Mouse (Mus musculus) macrophage (primary cell): Measurements from ENCODE around the gene Frmpd2. TPM values are rescaled to one million over a fixed set of nuclear protein-coding genes. Genes with fewer than 3 reads are reported as not detected.
A peak's percentile ranks its signal among the peaks of the same experiment; 100 is the strongest.
"Not testable (repeated sequence)": the region's sequence is repeated elsewhere in the genome, so short reads cannot be mapped to it uniquely, and the experiment has no call there.

Source experiments
- H3K27ac ChIP-seq: fragments of 350-480 bp; formaldehyde crosslinking; 2 replicates; pipeline ENCODE4 v1.9.0; 2021
- H3K36me3 ChIP-seq: fragments of 350-480 bp; formaldehyde crosslinking; 2 replicates; pipeline ENCODE4 v1.9.0; 2021; ENCODE audit errors: inconsistent target
- H3K4me3 ChIP-seq: fragments of 350-480 bp; formaldehyde crosslinking; 2 replicates; pipeline ENCODE4 v1.9.0; 2021; ENCODE audit errors: inconsistent target
- H3K79me2 ChIP-seq: fragments of 350-480 bp; formaldehyde crosslinking; 2 replicates; pipeline ENCODE4 v1.9.0; 2021; ENCODE audit errors: inconsistent target
- WGBS: methylation state at CpG from one replicate; pipeline ENCODE4 v1.1.7; 2026; ENCODE audit warnings: inconsistent platforms; ENCODE audit not compliant: missing documents; 5-methylcytosine and 5-hydroxymethylcytosine counted together
- polyA plus RNA-seq: library from polyadenylated mRNA; stranded (reverse); fragments of 250-400 nt; gene quantifications from 3 replicates; pipeline ENCODE4 v1.2.4, GENCODE M21; 2018; ENCODE audit warnings: inconsistent platforms
- total RNA-seq, 78 experiments: library from RNA; depleted of rRNA; stranded (reverse); fragments of 250-400 nt; gene quantifications; 1 replicate in 9 of 78; 2 replicates in 24 of 78; 3 replicates in 43 of 78; 4 replicates in 2 of 78; pipeline ENCODE4 v1.2.4; 2018; ENCODE audit warnings: inconsistent platforms in 56 of 78

The Frmpd2 gene
- not detected for total RNA-seq (2018; cell fraction: chromatin; rRNA removed)
- not detected for total RNA-seq (2018; cell fraction: cytosol; rRNA removed)
- not detected for total RNA-seq (2018; cell fraction: nucleus; rRNA removed)
- not detected in 3 replicates for polyA plus RNA-seq

DNA sequence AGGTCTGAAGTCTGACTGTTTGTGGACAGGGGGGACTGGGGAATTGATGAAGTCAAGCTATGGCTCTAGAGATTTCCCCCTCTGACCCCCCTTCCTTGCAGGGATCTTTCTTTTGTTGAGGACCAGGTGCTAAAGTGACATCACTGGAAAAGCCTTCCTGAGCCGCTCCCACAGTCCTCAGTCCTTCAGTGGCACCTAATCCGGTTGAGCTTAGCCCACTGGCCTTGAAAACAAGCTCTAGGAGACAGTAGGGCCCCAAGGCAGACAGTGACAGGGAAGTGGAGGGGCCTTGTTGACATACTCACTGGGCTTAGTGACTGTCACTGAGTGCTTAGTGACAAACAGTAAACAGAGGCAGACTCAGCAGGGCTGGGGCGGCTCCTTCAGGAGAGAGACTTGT lies at the start of gene Frmpd2:
Frmpd2 (plus strand) TSS at position 366 of the 400 bp plus-strand sequence.
- 90% methylated on average over 3 of the region's 3 CpGs for WGBS
- no peak within 1 kb of the TSS for H3K4me3 ChIP-seq
- no peaks in the 10 kb centered on the region for H3K79me2 ChIP-seq

DNA sequence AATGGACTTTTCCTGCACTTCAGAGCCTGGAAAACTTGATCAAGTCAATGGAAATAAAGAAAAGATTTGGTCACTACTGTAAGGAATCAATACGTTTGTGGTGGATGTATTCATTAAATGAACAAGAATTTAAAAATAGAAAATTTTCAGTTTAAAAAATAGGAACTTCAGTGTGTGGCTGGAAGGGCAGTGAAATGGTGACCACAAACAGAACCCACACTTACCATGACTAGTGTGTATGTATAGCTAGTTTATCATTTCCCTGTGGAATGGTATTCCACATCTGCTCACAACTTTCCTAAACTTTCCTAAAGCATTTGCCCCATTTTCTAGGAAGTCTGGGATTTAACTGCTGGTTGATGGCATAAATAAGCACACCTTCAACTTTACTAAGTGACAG lies 48.5 kb upstream of the Frmpd2 start:
- WGBS: 0% methylated on average over 1 of the region's 1 CpGs
- Histone ChIP-seq H3K4me3 (no peak overlapping the region), H3K36me3 (no peaks in the 10 kb centered on the region), H3K79me2 (peaks cover 73% of the 10 kb centered on the region; the same call in 1 of the 2 replicates), H3K27ac (no peak overlapping the region)

More for the DNA sequence above, at the start of gene Frmpd2:
- no peak within 1 kb of the TSS for H3K27ac ChIP-seq
- no peaks in the 10 kb centered on the region for H3K36me3 ChIP-seq

DNA sequence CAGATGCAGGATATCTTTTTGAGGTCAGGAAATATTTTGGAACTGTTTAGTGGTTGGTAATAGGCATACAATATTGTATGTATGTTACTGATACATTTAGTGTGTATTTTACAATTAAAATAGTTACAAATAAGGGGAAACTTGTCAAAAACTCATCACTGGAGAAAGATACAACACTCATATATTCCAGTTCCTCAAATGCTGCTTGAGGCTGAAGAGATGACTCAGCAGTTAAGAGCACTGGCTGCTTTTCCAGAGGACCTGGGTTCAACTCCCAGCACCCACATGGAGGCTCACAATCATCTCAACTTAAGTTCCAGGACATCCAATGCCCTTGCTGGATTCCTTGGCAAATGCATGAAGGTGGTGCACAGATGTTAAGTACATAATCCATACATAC lies 47.4 kb upstream of the Frmpd2 start:
- no peak overlapping the region for H3K4me3 ChIP-seq
- no peaks in the 10 kb centered on the region for H3K36me3 ChIP-seq
- peaks cover 73% of the 10 kb centered on the region; the same call in 1 of the 2 replicates for H3K79me2 ChIP-seq
- H3K27ac ChIP-seq: no peak overlapping the region

DNA sequence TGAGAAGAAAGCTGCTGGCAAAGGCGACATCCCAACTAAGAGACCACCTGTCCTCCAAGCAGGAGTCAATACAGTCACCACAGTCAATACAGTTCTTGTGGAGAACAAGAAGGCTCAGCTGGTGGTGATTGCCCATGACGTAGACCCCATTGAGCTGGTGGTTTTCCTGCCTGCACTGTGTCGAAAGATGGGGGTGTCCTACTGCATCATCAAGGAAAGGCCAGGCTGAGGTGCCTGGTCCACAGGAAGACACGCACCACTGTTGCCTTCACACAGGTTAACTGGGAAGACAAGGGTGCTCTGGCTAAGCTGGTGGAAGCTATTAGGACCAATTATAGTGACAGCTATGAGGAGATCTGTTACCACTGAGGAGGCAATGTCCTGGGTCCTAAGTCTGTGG lies 39.0 kb upstream of the Frmpd2 start:
- not testable (repeated sequence) for H3K27ac ChIP-seq, H3K36me3 ChIP-seq, H3K4me3 ChIP-seq
- peaks cover 85% of the 10 kb centered on the region for H3K79me2 ChIP-seq
- whole genome bisulfite sequencing: 60% methylated on average over 4 of the region's 4 CpGs

DNA sequence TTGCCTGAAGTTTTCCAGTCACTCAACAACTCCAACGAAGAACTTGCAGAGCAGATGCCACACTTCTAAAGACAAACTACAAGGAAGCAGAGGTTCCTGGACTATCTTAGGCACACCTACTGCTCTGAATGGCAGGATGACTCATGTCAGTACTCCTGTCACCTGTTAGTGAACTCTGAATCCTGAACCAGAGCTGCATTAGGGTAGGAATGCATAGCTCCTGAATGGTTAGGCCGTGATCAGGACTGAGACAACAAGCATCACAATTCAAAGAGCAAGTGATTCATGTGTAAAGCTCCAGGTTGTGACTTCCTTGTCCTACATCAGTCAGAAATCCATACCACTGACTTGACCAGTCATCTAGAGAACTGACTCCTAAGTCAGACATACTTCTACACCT lies 27.7 kb upstream of the Frmpd2 start:
- Histone ChIP-seq H3K79me2 (peaks cover 74% of the 10 kb centered on the region), H3K27ac (no peak overlapping the region), H3K4me3 (no peak overlapping the region), H3K36me3 (no peaks in the 10 kb centered on the region)
- WGBS: 85% methylated on average over 2 of the region's 2 CpGs

DNA sequence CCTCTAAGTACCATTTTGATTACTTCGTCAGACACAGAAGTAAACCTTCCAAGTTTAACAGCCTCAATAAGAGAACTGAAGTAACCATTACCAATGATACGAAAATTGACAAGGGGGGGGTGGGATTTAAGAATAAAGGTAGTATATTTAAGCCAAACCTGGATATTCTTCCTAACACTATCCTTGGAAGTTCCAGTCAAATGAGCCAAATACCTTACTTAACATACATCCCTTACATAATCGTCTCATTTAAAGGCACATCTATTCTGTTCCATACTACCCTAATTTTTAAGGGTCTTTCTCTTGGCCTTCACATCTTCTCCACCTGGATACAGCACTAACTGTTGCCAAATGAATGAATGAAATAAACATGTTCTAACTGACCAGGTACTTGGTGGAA lies 25.5 kb upstream of the Frmpd2 start:
- H3K27ac ChIP-seq: no peak overlapping the region
- H3K79me2 ChIP-seq: peaks cover 52% of the 10 kb centered on the region
- H3K36me3 ChIP-seq: no peaks in the 10 kb centered on the region
- H3K4me3 ChIP-seq: peak overlapping the region; percentile 43
- 53% methylated on average over 3 of the region's 3 CpGs for WGBS

DNA sequence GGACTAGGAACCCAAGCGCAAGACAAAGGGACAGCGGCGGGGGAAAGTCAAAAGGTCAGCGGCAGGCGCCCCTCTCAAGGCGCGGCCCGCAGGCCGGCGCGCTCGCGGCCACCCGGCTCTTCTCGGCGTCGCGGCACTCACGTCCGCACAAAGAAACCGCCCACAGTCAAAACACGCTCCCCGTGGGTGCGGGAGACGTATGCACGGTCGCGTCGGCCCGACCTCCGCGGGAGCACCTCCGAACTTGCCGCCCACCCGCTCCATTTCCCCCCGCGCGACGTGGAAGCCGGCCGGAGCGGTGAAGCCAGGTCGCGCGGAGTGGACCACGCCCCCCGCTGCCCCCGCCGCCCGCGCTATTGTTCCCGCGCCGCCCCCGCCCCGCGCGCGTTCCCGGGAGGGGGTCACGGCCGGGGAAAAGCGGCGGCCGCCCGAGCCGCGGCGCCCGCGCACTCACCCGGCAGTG lies 24.9 kb upstream of the Frmpd2 start:
- Histone ChIP-seq H3K4me3 (peak overlapping the region; percentile 43), H3K27ac (no peak overlapping the region), H3K36me3 (no peaks in the 10 kb centered on the region), H3K79me2 (peaks cover 45% of the 10 kb centered on the region)
- 1% methylated on average over 53 of the region's 72 CpGs for whole genome bisulfite sequencing

DNA sequence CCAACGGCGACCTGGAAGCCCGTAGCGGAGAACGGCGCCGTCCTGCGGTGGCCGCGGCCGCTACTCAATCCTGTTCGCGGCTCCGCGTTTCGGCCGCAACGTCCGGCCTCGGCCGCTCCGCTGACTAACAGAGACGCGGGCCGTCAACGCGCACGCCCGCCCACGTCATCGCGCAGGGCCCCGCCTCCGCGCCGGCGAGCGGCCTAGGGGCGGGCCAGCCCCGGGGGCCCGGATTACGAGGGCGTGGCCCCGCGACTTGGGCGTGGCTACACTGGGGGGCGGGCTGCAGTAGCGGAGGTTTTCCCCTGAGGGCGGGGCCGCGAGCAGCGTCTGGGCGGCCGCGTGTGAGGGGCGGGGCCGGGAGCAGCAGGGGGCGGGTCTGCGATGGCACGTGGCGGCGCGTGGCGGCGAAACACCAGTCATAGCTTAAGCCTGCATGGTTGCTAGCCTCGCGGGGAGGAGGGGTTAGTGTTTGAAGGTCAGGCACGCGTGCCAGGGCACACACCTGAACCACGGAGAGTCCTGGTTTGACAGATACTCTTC lies 24.4 kb upstream of the Frmpd2 start, which contains the start of gene Mapk8:
Mapk8 (minus strand) TSS at position 132 of the 543 bp plus-strand sequence.
- Histone ChIP-seq H3K36me3 (no peaks in the 10 kb centered on the region), H3K4me3 (peak within 1 kb of the TSS; percentile 43), H3K27ac (no peak within 1 kb of the TSS), H3K79me2 (peaks cover 42% of the 10 kb centered on the region)
- under 1% methylated on average over 62 of the region's 70 CpGs for WGBS

DNA sequence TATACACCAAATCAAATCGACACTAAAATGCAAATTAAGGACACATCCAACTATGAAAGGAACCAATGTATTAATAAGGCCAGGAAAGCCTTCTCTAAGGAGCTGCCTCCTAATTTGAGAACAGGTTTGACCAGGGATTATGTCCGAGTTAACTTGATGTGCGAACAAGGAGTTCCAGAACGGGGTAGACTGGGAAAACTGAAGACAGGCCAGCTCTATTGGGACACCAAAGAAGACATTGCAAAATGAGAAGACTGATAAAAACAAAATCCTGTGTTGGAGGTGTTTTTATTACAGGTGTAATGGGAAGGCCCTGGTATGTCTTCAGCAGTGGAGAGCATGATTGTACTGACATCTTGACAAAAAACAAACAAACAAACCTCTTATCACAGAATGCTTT lies 23.2 kb upstream of the Frmpd2 start:
- Histone ChIP-seq H3K36me3 (no peaks in the 10 kb centered on the region), H3K4me3 (no peak overlapping the region), H3K79me2 (peaks cover 30% of the 10 kb centered on the region), H3K27ac (no peak overlapping the region)
- WGBS: 96% methylated on average over 4 of the region's 4 CpGs

DNA sequence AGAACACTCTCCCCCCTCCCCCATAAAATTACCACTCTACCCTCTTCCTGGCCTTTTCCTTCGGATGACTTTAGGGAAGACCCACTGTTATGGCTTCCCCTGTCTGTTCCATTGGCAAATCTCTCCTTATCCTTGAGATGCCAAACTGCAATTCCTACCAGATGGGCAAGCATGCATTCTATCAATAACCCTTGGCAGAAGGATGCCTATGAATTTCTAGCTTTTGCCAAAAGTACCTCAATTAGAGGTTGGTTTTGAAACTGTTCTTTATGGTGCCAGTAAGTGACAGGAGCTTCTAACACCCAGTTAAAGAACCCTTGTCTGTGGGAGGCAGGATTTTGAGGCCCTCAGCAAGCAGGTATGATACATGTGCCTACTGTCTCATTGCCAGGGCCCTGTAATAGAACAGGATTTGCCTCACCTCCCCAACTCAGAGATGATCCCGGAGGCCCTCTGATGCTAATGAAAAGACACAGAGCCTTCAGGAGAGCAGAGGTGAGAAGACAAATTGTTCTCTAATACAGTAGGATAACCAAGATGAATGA lies 22.1 kb upstream of the Frmpd2 start:
- H3K36me3 ChIP-seq: no peaks in the 10 kb centered on the region
- no peak overlapping the region for H3K4me3 ChIP-seq
- peaks cover 20% of the 10 kb centered on the region; the same call in 1 of the 2 replicates for H3K79me2 ChIP-seq
- 91% methylated on average over 2 of the region's 2 CpGs for WGBS
- H3K27ac ChIP-seq: no peak overlapping the region

DNA sequence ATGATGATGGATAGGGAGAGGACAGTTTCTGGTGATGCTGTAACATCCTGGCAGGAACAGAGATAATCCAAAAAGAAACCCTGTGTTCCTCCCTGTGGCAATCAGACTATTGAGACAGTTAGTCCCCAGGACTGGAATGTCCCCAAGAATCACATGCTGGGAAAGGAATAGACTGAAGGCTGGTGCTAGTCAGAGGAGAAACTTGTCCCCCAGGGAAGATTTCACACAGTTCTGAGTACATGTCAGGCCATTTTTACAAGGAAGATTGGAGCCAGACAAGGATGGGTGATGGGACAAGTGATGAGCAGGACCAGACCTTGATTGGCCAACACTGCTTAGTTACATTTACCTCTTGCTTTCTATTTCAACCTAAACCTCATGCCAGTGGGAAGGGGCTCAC lies 21.2 kb upstream of the Frmpd2 start:
- Histone ChIP-seq H3K36me3 (no peaks in the 10 kb centered on the region), H3K79me2 (peaks cover 10% of the 10 kb centered on the region; the same call in 1 of the 2 replicates), H3K27ac (no peak overlapping the region), H3K4me3 (no peak overlapping the region)

DNA sequence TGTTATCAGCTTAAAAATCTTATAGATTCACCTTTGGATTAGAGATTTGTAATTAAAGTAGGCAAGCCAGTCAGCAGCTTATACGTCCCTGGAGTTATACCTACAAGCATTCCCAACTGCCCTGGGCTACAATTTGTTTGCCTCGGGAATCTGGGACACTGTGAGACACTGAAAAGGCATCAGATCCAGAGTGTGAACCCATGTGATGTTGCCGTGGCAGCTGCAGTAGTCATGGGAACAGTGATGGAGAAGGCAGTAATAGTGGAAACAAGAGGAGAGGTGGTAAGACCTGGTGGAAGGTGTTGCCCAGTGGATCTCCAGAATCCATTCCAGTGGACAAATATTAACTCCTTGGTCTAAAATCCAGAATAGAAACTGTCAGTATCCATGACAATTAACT lies 7.8 kb upstream of the Frmpd2 start:
- no peak overlapping the region for H3K27ac ChIP-seq
- no peaks in the 10 kb centered on the region for H3K36me3 ChIP-seq
- H3K79me2 ChIP-seq: no peaks in the 10 kb centered on the region
- no peak overlapping the region for H3K4me3 ChIP-seq
- WGBS: 97% methylated on average over 3 of the region's 3 CpGs

DNA sequence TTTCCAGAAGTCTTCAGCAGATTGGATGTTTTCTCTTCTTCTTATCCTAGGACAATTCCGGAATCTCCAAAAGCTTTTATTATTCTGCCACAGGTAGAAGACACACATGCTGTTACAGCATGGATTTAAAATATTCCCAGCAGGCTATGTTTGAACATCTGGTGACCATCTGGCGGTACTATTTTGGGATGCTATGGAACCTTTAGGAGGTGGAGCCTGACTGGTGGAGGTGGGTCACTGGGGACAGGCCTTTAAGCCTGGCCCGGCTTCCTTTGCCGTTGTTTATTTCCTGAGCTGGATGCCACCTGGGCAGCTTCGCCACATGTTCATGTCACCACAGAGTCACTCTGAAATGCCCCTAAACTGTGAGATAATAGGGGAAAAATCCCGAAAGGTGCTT lies 3.7 kb upstream of the Frmpd2 start:
- Histone ChIP-seq H3K27ac (no peak overlapping the region), H3K79me2 (no peaks in the 10 kb centered on the region), H3K36me3 (no peaks in the 10 kb centered on the region), H3K4me3 (no peak overlapping the region)
- WGBS: 84% methylated on average over 6 of the region's 6 CpGs

DNA sequence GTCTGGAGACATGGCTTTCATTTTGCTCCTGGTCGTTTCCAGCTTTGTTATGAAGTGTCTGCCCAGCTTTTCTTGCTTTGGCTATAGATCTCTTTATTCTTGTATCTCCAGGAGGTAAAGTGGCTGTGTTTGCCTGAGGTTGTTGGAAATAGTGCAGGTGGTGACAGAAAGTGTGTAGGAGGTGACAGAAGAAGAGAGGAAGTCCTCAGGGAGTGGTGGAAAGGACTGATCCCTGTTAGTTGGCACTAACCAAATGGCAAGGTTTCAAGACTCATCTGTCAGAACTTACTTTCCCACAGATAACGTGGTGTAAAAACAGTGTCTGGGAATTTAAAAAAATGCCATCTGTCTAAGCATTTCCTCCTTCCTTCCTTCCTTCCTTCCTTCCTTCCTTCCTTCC lies 3.0 kb downstream of the Frmpd2 start:
- 52% methylated on average over 2 of the region's 2 CpGs for whole genome bisulfite sequencing
- Histone ChIP-seq H3K4me3 (no peak overlapping the region), H3K79me2 (no peaks in the 10 kb centered on the region), H3K27ac (no peak overlapping the region), H3K36me3 (no peaks in the 10 kb centered on the region)

DNA sequence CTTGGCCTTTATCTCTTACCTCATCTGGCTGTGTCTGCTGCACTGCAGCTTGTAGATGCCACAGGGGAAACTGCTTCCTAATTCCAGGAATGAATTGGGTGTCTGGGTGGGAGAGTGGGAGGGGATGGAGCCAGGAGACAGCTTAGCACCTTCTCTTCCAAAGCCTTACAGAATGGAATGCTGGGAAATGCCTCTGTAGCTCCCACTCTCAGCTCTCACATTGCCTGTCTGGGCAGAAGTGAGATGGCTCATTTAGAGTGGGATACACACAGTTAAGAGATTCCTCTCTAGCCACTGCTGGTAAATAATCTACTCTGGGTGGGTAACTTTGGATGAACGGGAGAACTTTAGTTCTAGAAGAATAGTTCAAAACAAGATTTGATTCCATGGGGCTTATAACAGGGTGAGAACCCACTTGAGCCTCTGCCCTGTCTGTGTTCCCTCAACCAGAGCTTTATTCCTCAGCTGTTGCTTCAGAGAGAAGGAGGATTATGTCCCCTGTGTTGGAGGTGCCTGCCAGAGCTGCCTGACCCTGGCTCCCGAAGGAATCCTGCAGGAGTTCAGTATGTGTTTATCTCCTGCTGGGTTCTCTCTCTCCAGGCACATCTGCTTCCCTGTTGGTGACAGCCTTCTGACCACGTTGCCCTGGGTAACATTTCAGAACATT lies 4.7 kb downstream of the Frmpd2 start:
- H3K27ac ChIP-seq: no peak overlapping the region
- no peaks in the 10 kb centered on the region for H3K79me2 ChIP-seq
- no peak overlapping the region for H3K4me3 ChIP-seq
- no peaks in the 10 kb centered on the region for H3K36me3 ChIP-seq
- WGBS: 24% methylated on average over 3 of the region's 3 CpGs
